ENCODE assay signal across 1 mouse cellular context in genomic region chr16:4879708-4880124, GRCm38 (mm10).
TF ChIP-seq lines count a peak whose summit lies in the region.

No protein-coding gene starts in this region.

TF ChIP-seq in CH12.LX, 34 proteins besides CTCF, POLR2A, EP300 and RAD21:
- no peak; the same call in 1 of the 2 replicates for TF ChIP-seq MAFK (IDR thresholded peaks at IDR 0.05; ENCODE audit: insufficient replicate concordance, low read length)
- TF ChIP-seq UBTF (IDR thresholded peaks at IDR 0.05; ENCODE audit: low read depth, low read length) = peak; percentile 38; the same call in 1 of the 2 replicates
- TF ChIP-seq IRF4 (IDR thresholded peaks at IDR 0.05; ENCODE audit: low read depth, low read length) = peak; percentile 76; the same call in 1 of the 2 replicates
- peak; percentile 71 for TF ChIP-seq NRF1 (IDR thresholded peaks at IDR 0.05; ENCODE audit: low read depth, low read length)
- peak; percentile 57 for TF ChIP-seq MAZ (IDR thresholded peaks at IDR 0.05; ENCODE audit: low read depth, low read length)
- peak; percentile 28; the same call in 1 of the 2 replicates for TF ChIP-seq ETS1 (conservative IDR thresholded peaks at IDR 0.05; ENCODE audit: low read depth, low read length)
- 0 out of 2 replicates have a peak, but pooled peaks have one; percentile 44 for TF ChIP-seq MEF2A (IDR thresholded peaks at IDR 0.05; ENCODE audit: borderline replicate concordance, low read depth, low read length)
- peak; percentile 75 for TF ChIP-seq TCF12 (IDR thresholded peaks at IDR 0.05; ENCODE audit: low read depth, low read length)
- TF ChIP-seq ZNF384 (IDR thresholded peaks at IDR 0.05; ENCODE audit: low read depth, low read length) = no peak
- 0 out of 2 replicates have a peak, but pooled peaks have one; percentile 49 for TF ChIP-seq E2F4 (IDR thresholded peaks at IDR 0.05; ENCODE audit: insufficient replicate concordance, low read depth, low read length)
- TF ChIP-seq JUN (IDR thresholded peaks at IDR 0.05; ENCODE audit: insufficient read depth, low read depth, low read length) = no peak
- TF ChIP-seq POLR2AphosphoS2 (IDR thresholded peaks at IDR 0.05; ENCODE audit: low read depth, low read length) = no peak; the same call in 1 of the 2 replicates
- no peak for TF ChIP-seq PAX5 (IDR thresholded peaks at IDR 0.05; ENCODE audit: low read length)
- TF ChIP-seq SIN3A (IDR thresholded peaks at IDR 0.05; ENCODE audit: low read length) = peak; percentile 93; the same call in 1 of the 2 replicates
- peak; percentile 57 for TF ChIP-seq BHLHE40 (IDR thresholded peaks at IDR 0.05; ENCODE audit: low read depth, low read length)
- TF ChIP-seq CHD1 (IDR thresholded peaks at IDR 0.05; ENCODE audit: low read depth, low read length) = 0 out of 2 replicates have a peak, but pooled peaks have one; percentile 10
- TF ChIP-seq CHD2 (IDR thresholded peaks at IDR 0.05; ENCODE audit: low read length) = no peak
- TF ChIP-seq MXI1 (IDR thresholded peaks at IDR 0.05; ENCODE audit: low read depth, low read length) = 0 out of 2 replicates have a peak, but pooled peaks have one; percentile 25
- TF ChIP-seq USF1 (IDR thresholded peaks at IDR 0.05; ENCODE audit: low read depth, low read length) = no peak
- TF ChIP-seq MYC (IDR thresholded peaks at IDR 0.05; ENCODE audit: low read depth, low read length) = no peak
- TF ChIP-seq JUND (conservative IDR thresholded peaks at IDR 0.05; ENCODE audit: low read depth, low read length) = no peak
- peak; percentile 75 for TF ChIP-seq NELFE (IDR thresholded peaks at IDR 0.05; ENCODE audit: low read depth, low read length)
- TF ChIP-seq HCFC1 (IDR thresholded peaks at IDR 0.05; ENCODE audit: low read depth, low read length) = peak; percentile 94
- TF ChIP-seq ZMIZ1 (IDR thresholded peaks at IDR 0.05; ENCODE audit: low read depth, low read length) = peak; percentile 73
- peak; percentile 71 for TF ChIP-seq MAX (IDR thresholded peaks at IDR 0.05; ENCODE audit: low read length)
- no peak for TF ChIP-seq ZC3H11A (IDR thresholded peaks at IDR 0.05; ENCODE audit: low read depth, low read length)
- peak; percentile 48 for TF ChIP-seq SMC3 (IDR thresholded peaks at IDR 0.05; ENCODE audit: low read depth, low read length)
- TF ChIP-seq GABPA (IDR thresholded peaks at IDR 0.05; ENCODE audit: insufficient replicate concordance, low read depth, low read length) = no peak; the same call in 1 of the 2 replicates
- TF ChIP-seq TBP (conservative IDR thresholded peaks at IDR 0.05; ENCODE audit: low read depth, low read length) = no peak
- TF ChIP-seq ELF1 (IDR thresholded peaks at IDR 0.05; ENCODE audit: low read depth, low read length) = peak; percentile 76
- no peak for TF ChIP-seq RCOR1 (conservative IDR thresholded peaks at IDR 0.05; ENCODE audit: low read depth, low read length)
- no peak for TF ChIP-seq ZKSCAN1 (IDR thresholded peaks at IDR 0.05; ENCODE audit: borderline replicate concordance, low read depth, low read length)
- TF ChIP-seq KAT2A (IDR thresholded peaks at IDR 0.05; ENCODE audit: insufficient replicate concordance, low read length) = peak; percentile 92; the same call in 1 of the 2 replicates
- TF ChIP-seq USF2 (conservative IDR thresholded peaks at IDR 0.05; ENCODE audit: low read depth, low read length) = no peak
